Mouse (Mus musculus) lung, postnatal 10 days (tissue): ENCODE measurements around the gene Immp2l.

Source experiments
- DNase-seq: peaks from one replicate; pipeline ENCODE4 v3.0.0; 2021

Immp2l gene

DNA sequence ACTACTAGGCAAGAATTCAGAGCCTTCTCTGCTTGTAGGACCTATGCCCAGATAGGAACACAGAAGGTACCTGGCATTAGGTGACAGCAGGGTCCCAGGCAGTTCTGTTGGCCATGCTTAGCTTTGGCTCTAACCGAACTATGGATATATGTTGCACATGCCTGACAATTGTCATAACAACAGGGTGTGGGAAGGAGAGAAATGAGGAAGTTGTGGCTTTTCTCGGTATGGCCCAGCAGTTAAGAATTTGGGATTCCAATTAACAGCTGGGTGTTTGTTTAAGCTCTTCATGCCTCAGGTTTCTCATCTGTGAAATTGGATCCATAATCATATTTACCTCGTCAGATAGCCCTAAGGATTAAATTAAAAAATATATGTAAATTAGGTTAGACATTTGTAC lies 854.6 kb downstream of the Immp2l start:
- no peak for DNase-seq

DNA sequence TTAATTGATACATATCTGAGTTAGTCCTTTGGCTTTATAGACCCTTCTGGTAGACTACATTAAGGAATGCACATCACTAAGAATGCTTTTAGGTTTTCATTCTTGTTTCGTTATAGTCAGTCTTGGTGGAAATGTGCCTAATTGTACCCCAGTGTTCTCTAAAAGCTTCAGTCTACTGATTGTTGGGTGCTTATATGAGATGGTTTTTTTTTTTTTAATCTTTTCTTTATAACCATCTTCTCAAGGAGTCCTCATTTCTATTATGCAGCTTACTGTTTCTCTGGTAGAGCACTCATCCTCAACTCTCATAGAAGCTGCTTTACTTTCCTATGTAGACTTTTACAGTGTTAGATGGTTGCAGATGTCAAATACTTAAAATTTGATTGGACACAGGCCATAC lies 855.1 kb downstream of the Immp2l start:
- no peak for DNase-seq

DNA sequence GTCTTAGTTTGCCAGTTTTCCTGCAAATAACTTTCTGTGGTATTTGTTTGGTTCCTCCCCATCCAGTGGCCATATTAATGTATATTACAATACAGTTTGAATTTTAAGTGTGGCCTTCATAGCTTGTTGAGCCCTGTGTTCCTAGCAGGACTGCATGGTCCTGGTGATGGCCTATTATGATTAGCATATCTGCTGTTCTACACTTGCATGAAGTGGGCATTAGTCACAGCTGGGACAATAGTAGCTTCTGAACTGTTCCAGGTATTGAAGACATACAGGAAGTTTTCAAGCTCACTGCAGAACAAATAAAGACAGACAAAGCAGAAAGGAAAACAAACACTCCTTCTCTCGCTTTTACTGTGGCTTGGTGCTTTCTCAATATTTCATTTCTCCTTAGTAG lies 855.5 kb downstream of the Immp2l start:
- DNase-seq = no peak

DNA sequence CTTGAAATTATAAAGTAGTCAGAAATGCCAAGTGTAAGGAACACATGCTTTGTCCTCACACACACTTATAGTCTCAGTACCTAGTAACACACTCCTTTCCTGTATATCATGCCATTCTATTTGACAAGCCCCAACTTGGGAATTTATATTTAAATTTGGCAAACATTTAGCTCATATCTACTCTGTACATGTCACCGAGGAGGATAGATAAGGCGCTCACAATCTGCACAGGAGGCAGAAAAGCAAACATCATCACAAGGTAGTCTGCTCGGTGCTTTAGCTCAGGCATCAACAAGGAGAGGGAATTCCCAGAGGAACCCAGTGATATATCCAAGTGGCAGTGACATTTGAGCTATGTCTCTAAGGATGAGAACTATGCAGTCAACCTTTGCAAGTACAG lies 856.9 kb downstream of the Immp2l start:
- no peak for DNase-seq

DNA sequence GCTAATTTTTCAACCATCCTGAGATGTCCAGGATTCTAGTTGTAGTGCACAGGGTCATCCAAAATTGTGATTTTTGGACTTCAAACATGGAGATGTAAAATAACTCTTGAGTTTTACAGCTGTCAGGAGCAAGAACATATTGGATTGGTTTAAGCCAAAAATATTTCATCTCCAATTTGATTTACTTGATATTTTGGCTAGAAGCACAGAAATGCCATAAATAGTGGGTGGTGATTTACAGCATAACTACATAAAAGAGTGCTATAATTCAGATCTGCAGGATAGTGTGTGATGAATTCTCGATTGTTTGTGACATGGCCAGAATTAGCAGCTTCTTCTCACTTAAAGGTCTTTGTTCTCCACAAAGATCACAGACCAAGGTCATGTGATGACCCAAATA lies 884.1 kb downstream of the Immp2l start:
- DNase-seq = no peak

DNA sequence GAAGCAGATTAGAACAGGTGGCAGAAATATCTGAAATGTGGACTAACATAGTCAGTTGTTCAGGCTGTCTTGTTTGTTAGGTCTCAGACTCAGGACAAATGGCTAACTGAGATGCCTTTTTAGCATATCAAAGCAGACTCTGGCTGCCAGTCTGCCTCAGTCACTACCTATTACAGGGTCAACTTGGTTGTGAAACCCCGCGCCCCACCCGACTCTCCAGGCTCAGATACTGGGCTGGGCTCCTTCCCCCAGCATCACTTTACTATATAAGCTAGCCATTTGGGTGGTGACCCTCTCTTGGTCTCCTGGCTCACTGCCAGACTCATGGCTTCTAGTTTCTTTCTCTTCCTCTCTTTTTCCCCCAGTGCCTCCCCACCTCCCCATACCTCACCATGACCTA lies 887.7 kb downstream of the Immp2l start:
- DNase-seq = no peak

DNA sequence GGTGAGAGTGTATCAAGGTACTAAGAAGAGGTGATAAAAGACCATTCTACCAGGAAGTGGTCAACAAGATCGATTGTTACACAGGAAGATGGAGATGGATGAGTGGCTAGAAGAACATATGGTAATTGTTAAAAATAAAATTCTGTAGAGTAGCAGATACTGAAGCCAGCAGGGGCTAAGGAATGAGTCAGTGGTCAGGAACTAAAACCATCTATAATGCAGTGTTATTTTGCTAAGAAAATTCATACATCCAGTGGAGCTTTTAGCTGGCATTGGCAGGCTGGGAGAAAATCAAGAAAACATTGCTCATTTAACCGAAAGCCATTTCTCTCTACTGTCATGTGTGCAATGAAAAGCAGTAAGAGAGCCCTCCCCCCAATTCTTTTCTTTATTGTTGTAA lies 913.9 kb downstream of the Immp2l start:
- DNase-seq = no peak

DNA sequence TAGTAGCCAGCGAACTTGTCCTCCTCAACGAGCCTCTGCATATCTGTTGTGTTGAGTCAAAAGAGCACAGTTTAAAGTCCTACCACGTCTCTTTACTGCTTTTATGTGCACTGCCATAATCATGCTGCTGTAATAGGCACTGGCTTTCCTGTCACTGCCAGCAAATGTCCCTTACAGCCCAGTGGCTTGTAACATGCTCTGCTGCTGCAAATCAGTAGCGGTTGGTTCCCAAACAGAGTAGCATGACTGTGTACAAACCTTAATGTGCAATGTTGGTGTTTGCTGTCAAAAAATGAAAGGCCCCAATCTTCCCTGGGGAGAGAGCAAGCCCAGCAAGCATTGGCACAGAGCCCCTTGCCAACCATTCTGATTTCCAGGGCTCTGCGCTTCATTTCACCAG lies 918.0 kb downstream of the Immp2l start:
- no peak for DNase-seq

DNA sequence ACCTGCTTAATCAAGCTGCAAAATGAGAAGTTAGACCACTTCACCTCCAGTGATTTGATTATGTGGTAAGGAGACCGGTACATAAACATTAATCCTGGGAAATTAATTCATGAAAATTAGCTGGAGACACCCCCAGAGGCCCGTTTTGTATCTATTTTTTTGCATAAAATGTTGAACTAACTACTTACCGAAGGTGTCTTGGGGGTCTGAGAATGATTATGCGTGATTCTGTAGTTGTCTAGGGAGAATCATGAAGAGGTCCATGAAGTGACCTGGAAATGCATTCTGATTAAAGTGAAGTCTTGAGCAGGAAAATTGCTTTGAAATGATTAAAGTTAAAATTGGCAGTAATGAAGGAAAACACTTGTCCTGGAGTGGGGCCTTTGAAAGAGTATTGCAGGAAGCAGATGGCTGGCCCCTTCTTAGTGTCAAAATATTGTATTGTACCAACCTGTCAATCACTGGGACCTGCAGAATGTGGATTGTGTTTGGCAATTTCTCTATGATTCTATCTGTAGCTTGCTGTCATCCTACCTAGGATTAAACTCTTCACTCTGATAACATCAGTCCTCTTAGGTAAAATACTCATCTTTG lies 920.3 kb downstream of the Immp2l start:
- DNase-seq = no peak

DNA sequence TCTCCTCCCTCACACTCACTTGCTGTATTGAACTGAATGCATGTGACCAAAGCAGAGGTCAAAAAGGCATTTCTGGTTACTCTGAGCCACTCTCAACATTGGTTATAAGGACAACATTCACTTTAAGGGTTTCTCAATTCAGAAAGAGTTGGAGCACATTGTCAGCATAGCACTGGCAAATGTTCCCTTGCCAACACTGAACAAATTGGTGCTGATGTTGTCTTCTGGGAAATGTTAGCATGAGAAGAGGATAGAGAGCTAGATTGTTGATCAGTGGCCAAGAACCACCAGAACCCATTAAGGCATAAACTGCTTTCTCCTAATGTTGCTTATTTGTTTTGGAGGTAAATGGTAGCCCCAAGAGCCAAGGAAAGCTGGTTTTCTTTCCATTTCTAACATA lies 922.6 kb downstream of the Immp2l start:
- no peak for DNase-seq

DNA sequence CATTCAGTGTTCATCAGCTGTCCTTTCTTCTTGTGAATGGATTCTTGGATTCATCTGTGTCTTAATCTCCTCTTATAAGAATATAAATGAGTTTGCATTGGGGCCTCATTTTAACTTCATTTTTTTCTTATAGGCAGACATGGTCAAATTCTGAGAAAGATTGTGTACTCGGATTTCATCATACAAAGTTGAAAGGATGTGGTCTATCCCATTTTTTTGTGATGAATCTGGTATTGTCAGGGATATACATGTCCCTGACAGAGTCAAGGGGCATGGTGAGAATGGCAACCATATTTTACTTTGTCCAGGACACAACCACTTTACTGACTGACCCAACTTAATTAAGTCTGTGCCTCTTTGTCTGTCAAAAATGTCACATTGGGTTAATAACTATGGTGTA lies 925.5 kb downstream of the Immp2l start:
- DNase-seq = no peak

DNA sequence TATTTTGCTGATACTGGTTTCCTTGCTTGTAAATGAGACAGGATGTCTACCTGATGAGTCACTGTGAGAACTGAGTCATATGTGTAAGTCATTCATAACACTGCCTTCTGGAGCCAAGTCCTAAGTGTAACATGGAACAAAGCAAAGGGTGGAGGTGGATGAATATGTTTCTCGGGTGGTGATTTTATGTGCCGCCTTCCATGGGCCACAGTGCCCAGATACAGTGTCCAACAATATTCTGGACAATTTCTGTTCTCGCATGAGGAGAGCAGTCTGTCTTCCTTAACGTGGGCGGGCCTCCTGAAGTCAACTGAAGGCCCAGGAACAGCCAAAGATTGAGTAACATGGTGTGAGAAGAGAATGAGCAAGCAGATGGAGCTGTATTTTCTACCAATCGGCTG lies 926.0 kb downstream of the Immp2l start:
- DNase-seq = no peak

DNA sequence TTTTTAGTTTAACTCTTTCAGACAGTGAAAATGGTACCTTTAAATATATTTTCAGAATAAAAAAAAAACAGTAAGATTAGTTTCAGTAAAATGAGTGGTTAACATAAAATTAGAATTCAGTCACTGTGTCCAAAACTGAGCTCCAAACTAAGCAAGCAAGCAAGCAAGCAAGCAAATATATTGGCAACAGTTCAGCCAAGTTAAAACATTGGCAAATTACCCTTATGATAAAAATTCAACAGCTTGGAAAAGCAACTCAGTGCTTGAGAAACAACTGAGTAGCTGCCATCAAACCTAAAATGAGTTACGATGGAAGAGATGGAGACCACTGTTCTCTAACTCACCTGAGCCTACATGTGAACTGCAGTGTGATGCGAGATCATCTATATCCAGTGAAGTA lies 926.8 kb downstream of the Immp2l start:
- DNase-seq = no peak

DNA sequence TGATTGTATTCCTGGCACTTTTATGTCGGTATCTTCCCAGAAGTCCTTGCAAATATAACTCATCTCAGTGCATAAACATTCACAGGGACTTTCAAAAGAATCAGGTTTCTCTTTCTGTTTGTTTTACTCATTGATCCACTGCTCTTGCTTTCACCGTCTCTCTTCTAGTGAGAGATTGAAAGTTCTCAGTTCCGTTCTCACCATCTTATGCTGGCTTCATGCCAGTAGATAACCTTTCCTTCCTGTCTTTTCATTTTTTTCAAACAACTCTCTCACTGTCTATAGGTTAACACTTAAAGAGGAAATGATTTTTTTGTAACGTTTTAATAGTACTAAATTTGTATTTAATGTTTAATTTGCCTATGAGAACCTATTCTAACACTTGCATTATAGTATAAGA lies 937.1 kb downstream of the Immp2l start:
- DNase-seq = no peak

DNA sequence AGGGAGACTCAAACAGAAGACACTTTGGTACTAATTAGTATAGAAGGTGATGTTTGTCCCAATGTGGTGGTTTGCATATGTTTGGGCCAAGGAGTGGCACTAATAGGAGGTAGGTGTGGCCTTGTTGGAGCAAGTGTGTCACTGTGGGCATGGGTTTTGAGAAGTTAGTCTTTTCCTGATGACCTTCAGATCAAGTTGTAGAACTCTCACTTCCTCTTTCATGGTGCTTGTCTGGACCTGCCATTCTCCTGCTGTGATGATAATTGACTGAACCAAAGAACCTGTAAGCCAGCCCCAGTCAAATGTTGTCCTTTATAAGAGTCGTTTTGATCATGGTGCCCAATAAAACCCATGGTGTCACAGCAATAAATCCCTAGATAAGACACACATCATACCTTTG lies 967.5 kb downstream of the Immp2l start:
- no peak for DNase-seq
